Mouse (Mus musculus) ES-CJ7 (cell line): ENCODE results near the gene Sptssa.

Source experiments
- DNase-seq: peaks from one replicate; pipeline ENCODE4 v3.0.0; 2011; ENCODE audit warnings: low read depth, low spot score

Sptssa gene

GRCm38 (mm10) chr12:54655292-54656038, 908 bp downstream of the Sptssa start:
- DNase-seq, result no peak

GRCm38 (mm10) chr12:54654741-54655140, 1.6 kb downstream of the Sptssa start:
- no peak for DNase-seq

- no peak for DNase-seq
Measured at GRCm38 (mm10) chr12:54654141-54654540, 2.2 kb downstream of the Sptssa start.

- peak; percentile 13 for DNase-seq
Measured at GRCm38 (mm10) chr12:54652346-54652745, 4.0 kb downstream of the Sptssa start.

GRCm38 (mm10) chr12:54651820-54652219, 4.6 kb downstream of the Sptssa start:
- DNase-seq, result no peak

GRCm38 (mm10) chr12:54651158-54651557, 5.2 kb downstream of the Sptssa start:
- DNase-seq, result no peak

GRCm38 (mm10) chr12:54644947-54645346, 11.4 kb downstream of the Sptssa start:
- peak; percentile 57 for DNase-seq

GRCm38 (mm10) chr12:54643320-54643892, 13.0 kb downstream of the Sptssa start:
- no peak for DNase-seq

GRCm38 (mm10) chr12:54641374-54641773, 15.0 kb downstream of the Sptssa start:
- DNase-seq, result no peak

GRCm38 (mm10) chr12:54640259-54640658, 16.1 kb downstream of the Sptssa start:
- DNase-seq, result no peak

GRCm38 (mm10) chr12:54637033-54637432, 19.3 kb downstream of the Sptssa start:
- DNase-seq, result no peak

GRCm38 (mm10) chr12:54632141-54632540, 24.2 kb downstream of the Sptssa start:
- no peak for DNase-seq

- no peak for DNase-seq
Measured at GRCm38 (mm10) chr12:54621942-54622341, 34.4 kb downstream of the Sptssa start.

GRCm38 (mm10) chr12:54620042-54620705, 36.2 kb downstream of the Sptssa start:
- DNase-seq, result no peak

GRCm38 (mm10) chr12:54608988-54609387, 47.4 kb downstream of the Sptssa start:
- no peak for DNase-seq

GRCm38 (mm10) chr12:54605203-54605602, 51.2 kb downstream of the Sptssa start:
- no peak for DNase-seq

GRCm38 (mm10) chr12:54603542-54604167, 52.7 kb downstream of the Sptssa start:
- DNase-seq, result no peak

GRCm38 (mm10) chr12:54600482-54600881, 55.9 kb downstream of the Sptssa start:
- DNase-seq, result no peak

- DNase-seq, result no peak
Measured at GRCm38 (mm10) chr12:54598358-54598757, 58.0 kb downstream of the Sptssa start.

- no peak for DNase-seq
Measured at GRCm38 (mm10) chr12:54596715-54597114, 59.7 kb downstream of the Sptssa start.
